Mouse (Mus musculus) ES-Bruce4 (cell line): Measurements from ENCODE around the gene Ndufb5. TPM values are rescaled to one million over a fixed set of nuclear protein-coding genes. Genes with fewer than 3 reads are reported as not detected.
A peak's percentile ranks its signal among the peaks of the same experiment; 100 is the strongest.
"Not testable (repeated sequence)": the region's sequence is repeated elsewhere in the genome, so short reads cannot be mapped to it uniquely, and the experiment has no call there.

ENCODE experiments used
- H3K27ac ChIP-seq: 2 replicates; pipeline ENCODE4 v1.5.1; 2012; ENCODE audit warnings: low read length, inconsistent platforms; ENCODE audit not compliant: insufficient read depth
- H3K27me3 ChIP-seq: 2 replicates; pipeline ENCODE4 v1.6.1; 2012; ENCODE audit warnings: mild to moderate bottlenecking, low read length, inconsistent platforms; ENCODE audit not compliant: control insufficient read depth, poor library complexity, insufficient read depth, severe bottlenecking
- H3K36me3 ChIP-seq: 2 replicates; pipeline ENCODE4 v1.6.1; 2012; ENCODE audit warnings: inconsistent platforms, mild to moderate bottlenecking, low read length, moderate library complexity; ENCODE audit not compliant: control insufficient read depth, poor library complexity, insufficient read depth, severe bottlenecking
- H3K4me1 ChIP-seq: one replicate; pipeline ENCODE4 v1.8.1; 2011; ENCODE audit warnings: low read length; ENCODE audit not compliant: control insufficient read depth, insufficient read depth
- H3K4me3 ChIP-seq: 2 replicates; pipeline ENCODE4 v1.5.1; 2011; ENCODE audit warnings: low read depth, mild to moderate bottlenecking, low read length
- H3K9ac ChIP-seq: 2 replicates; pipeline ENCODE4 v1.6.1; 2012; ENCODE audit warnings: low read depth, mild to moderate bottlenecking, inconsistent platforms; ENCODE audit not compliant: poor library complexity, severe bottlenecking
- H3K9me3 ChIP-seq: replicated peaks from 2 replicates; pipeline ENCODE4 v1.6.1; 2012; ENCODE audit warnings: mild to moderate bottlenecking, low read length, inconsistent platforms; ENCODE audit not compliant: control insufficient read depth, poor library complexity, insufficient read depth, severe bottlenecking
- CTCF ChIP-seq: IDR thresholded peaks from one replicate; pipeline ENCODE4 v1.8.1; 2011; ENCODE audit warnings: low read depth, low read length
- EP300 ChIP-seq: IDR thresholded peaks from 2 replicates; pipeline ENCODE4 v1.6.1; 2011; ENCODE audit warnings: low read depth, low read length; ENCODE audit not compliant: insufficient read depth
- POLR2A ChIP-seq: IDR thresholded peaks from one replicate; pipeline ENCODE4 v1.8.1; 2011; ENCODE audit warnings: low read length; ENCODE audit not compliant: insufficient read depth
- polyA plus RNA-seq: library from polyadenylated mRNA; stranded (reverse); fragments of >200 nt; gene quantifications from 2 replicates; pipeline ENCODE4 v1.2.4, GENCODE M21; 2011; ENCODE audit warnings: low read depth; ENCODE audit not compliant: missing spikeins, insufficient read depth, insufficient read length

Gene Ndufb5
- polyA plus RNA-seq, 1 experiment: 166 TPM

GRCm38 (mm10) chr3:32694211-32694610 lies 42.6 kb upstream of the Ndufb5 start:
- no peaks in the 10 kb centered on the region for H3K27me3 ChIP-seq
- no peak overlapping the region for H3K27ac ChIP-seq
- no peaks in the 10 kb centered on the region for H3K9me3 ChIP-seq
- peaks cover 2% of the 10 kb centered on the region for H3K4me1 ChIP-seq
- H3K9ac ChIP-seq: no peak overlapping the region
- H3K4me3 ChIP-seq: no peak overlapping the region
- H3K36me3 ChIP-seq: no peaks in the 10 kb centered on the region
- TF ChIP-seq CTCF: no peak
- TF ChIP-seq EP300: no peak
- no peak for TF ChIP-seq POLR2A

GRCm38 (mm10) chr3:32694737-32695582 lies 41.8 kb upstream of the Ndufb5 start:
- Histone ChIP-seq H3K4me3 (no peak overlapping the region), H3K36me3 (no peaks in the 10 kb centered on the region), H3K4me1 (peaks cover 2% of the 10 kb centered on the region), H3K9me3 (no peaks in the 10 kb centered on the region), H3K27ac (no peak overlapping the region), H3K27me3 (no peaks in the 10 kb centered on the region), H3K9ac (no peak overlapping the region)
- TF ChIP-seq EP300: no peak
- TF ChIP-seq POLR2A: no peak
- peak; percentile 12 for TF ChIP-seq CTCF

GRCm38 (mm10) chr3:32695583-32695980 lies 41.2 kb upstream of the Ndufb5 start:
- Histone ChIP-seq H3K4me3 (no peak overlapping the region), H3K9ac (no peak overlapping the region), H3K27me3 (no peaks in the 10 kb centered on the region), H3K9me3 (peaks cover 5% of the 10 kb centered on the region), H3K36me3 (no peaks in the 10 kb centered on the region), H3K4me1 (peaks cover 2% of the 10 kb centered on the region), H3K27ac (no peak overlapping the region)
- TF ChIP-seq CTCF: no peak
- TF ChIP-seq POLR2A: no peak
- TF ChIP-seq EP300: no peak

GRCm38 (mm10) chr3:32698228-32698863 lies 38.4 kb upstream of the Ndufb5 start:
- H3K9ac ChIP-seq: no peak overlapping the region
- H3K4me3 ChIP-seq: no peak overlapping the region
- no peaks in the 10 kb centered on the region for H3K27me3 ChIP-seq
- H3K36me3 ChIP-seq: no peaks in the 10 kb centered on the region
- peak; percentile 90 for TF ChIP-seq CTCF
- TF ChIP-seq POLR2A: no peak
- no peak overlapping the region for H3K27ac ChIP-seq
- H3K9me3 ChIP-seq: peaks cover 9% of the 10 kb centered on the region
- H3K4me1 ChIP-seq: peaks cover 2% of the 10 kb centered on the region

- H3K9me3 ChIP-seq, H3K4me3 ChIP-seq, H3K36me3 ChIP-seq, H3K9ac ChIP-seq, H3K4me1 ChIP-seq, H3K27me3 ChIP-seq: not testable (repeated sequence)
- H3K27ac ChIP-seq: 0 out of 2 replicates have a peak overlapping the region, but pooled peaks have one; percentile 68
These were observed 32.8 kb upstream of the Ndufb5 start for GRCm38 (mm10) chr3:32704021-32704420.

- not testable (repeated sequence) for H3K36me3 ChIP-seq, H3K27me3 ChIP-seq, H3K4me1 ChIP-seq, H3K9me3 ChIP-seq, H3K4me3 ChIP-seq
- peak overlapping the region; percentile 16 for H3K9ac ChIP-seq
- peak overlapping the region; percentile 68 for H3K27ac ChIP-seq
These were observed 32.2 kb upstream of the Ndufb5 start for GRCm38 (mm10) chr3:32704632-32705031.
